Mouse (Mus musculus): Measurements from ENCODE around the gene Tgfbr3.

Gene Tgfbr3

GRCm38 (mm10) chr5:107147951-107148766 lies 141.3 kb downstream of the Tgfbr3 start:
- no peak for DNase-seq (ENCODE audit: low read depth, low spot score)

- DNase-seq (ENCODE audit: low read depth, low spot score): no peak
Measured at GRCm38 (mm10) chr5:107147413-107147812, 142.0 kb downstream of the Tgfbr3 start.

- DNase-seq (ENCODE audit: low read depth, low spot score): no peak
Measured at GRCm38 (mm10) chr5:107146111-107146616, 143.3 kb downstream of the Tgfbr3 start.

GRCm38 (mm10) chr5:107145125-107145524 lies 144.3 kb downstream of the Tgfbr3 start:
- DNase-seq (ENCODE audit: low read depth, low spot score): no peak

- no peak for DNase-seq (ENCODE audit: low read depth, low spot score)
Measured at GRCm38 (mm10) chr5:107144263-107144843, 145.1 kb downstream of the Tgfbr3 start.

- DNase-seq (ENCODE audit: low read depth, low spot score): no peak
Measured at GRCm38 (mm10) chr5:107143406-107143805, 146.0 kb downstream of the Tgfbr3 start.

- no peak for DNase-seq (ENCODE audit: low read depth, low spot score)
Measured at GRCm38 (mm10) chr5:107142791-107143190, 146.6 kb downstream of the Tgfbr3 start.

- DNase-seq (ENCODE audit: low read depth, low spot score): no peak
Measured at GRCm38 (mm10) chr5:107141375-107141774, 148.1 kb downstream of the Tgfbr3 start.

GRCm38 (mm10) chr5:107139800-107140651 lies 149.4 kb downstream of the Tgfbr3 start:
- no peak for DNase-seq (ENCODE audit: low read depth, low spot score)

GRCm38 (mm10) chr5:107133336-107133735 lies 156.1 kb downstream of the Tgfbr3 start:
- no peak for DNase-seq (ENCODE audit: low read depth, low spot score)

GRCm38 (mm10) chr5:107132231-107132630 lies 157.2 kb downstream of the Tgfbr3 start:
- no peak for DNase-seq (ENCODE audit: low read depth, low spot score)

GRCm38 (mm10) chr5:107129304-107129703 lies 160.1 kb downstream of the Tgfbr3 start:
- DNase-seq (ENCODE audit: low read depth, low spot score): no peak

- DNase-seq (ENCODE audit: low read depth, low spot score): no peak
Measured at GRCm38 (mm10) chr5:107126561-107126960, 162.9 kb downstream of the Tgfbr3 start.

- DNase-seq (ENCODE audit: low read depth, low spot score): no peak
Measured at GRCm38 (mm10) chr5:107125131-107125530, 164.3 kb downstream of the Tgfbr3 start.

GRCm38 (mm10) chr5:107124531-107124930 lies 164.9 kb downstream of the Tgfbr3 start:
- no peak for DNase-seq (ENCODE audit: low read depth, low spot score)

GRCm38 (mm10) chr5:107122622-107123021 lies 166.8 kb downstream of the Tgfbr3 start:
- DNase-seq (ENCODE audit: low read depth, low spot score): no peak

- DNase-seq (ENCODE audit: low read depth, low spot score): no peak
Measured at GRCm38 (mm10) chr5:107121086-107121485, 168.3 kb downstream of the Tgfbr3 start.

GRCm38 (mm10) chr5:107120624-107121023 lies 168.8 kb downstream of the Tgfbr3 start:
- DNase-seq (ENCODE audit: low read depth, low spot score): no peak

- DNase-seq (ENCODE audit: low read depth, low spot score): no peak
Measured at GRCm38 (mm10) chr5:107119896-107120295, 169.5 kb downstream of the Tgfbr3 start.

- DNase-seq (ENCODE audit: low read depth, low spot score): no peak
Measured at GRCm38 (mm10) chr5:107116821-107117220, 172.6 kb downstream of the Tgfbr3 start.

- no peak for DNase-seq (ENCODE audit: low read depth, low spot score)
Measured at GRCm38 (mm10) chr5:107112656-107113275, 176.7 kb downstream of the Tgfbr3 start.

GRCm38 (mm10) chr5:107111802-107112201 lies 177.6 kb downstream of the Tgfbr3 start:
- no peak for DNase-seq (ENCODE audit: low read depth, low spot score)
